Mouse (Mus musculus) hematopoietic stem cell, adult 5-6 weeks (primary cell): Measurements from ENCODE around the gene Fxr2. TPM values are rescaled to one million over a fixed set of nuclear protein-coding genes. Genes with fewer than 3 reads are reported as not detected.

Experiments used
- ATAC-seq, 2 experiments: fragments of 125-278 bp in 1 of 2; replicated peaks in 1 of 2; 2 replicates each; pipeline ENCODE4 v1.8.0; 2016 to 2017; ENCODE audit warnings: inconsistent platforms in 2 of 2, mild to moderate bottlenecking in 2 of 2, moderate number of reproducible peaks in 2 of 2, low read depth in 1 of 2, moderate TSS enrichment in 1 of 2; ENCODE audit not compliant: low FRiP score in 2 of 2, poor library complexity in 2 of 2, severe bottlenecking in 2 of 2, insufficient read depth in 1 of 2, low TSS enrichment in 1 of 2
- total RNA-seq: library from RNA; stranded (forward); fragments of 172-1452, 232-1000 nt; gene quantifications from 2 replicates; pipeline ENCODE4 v1.2.3, GENCODE M21; 2017

Gene Fxr2
- total RNA-seq, 1 experiment from 2014 or later, result 60.8 TPM

- peak; percentile 2 to 55; a peak in 2 of 4 replicates for ATAC-seq
Observed at GRCm38 (mm10) chr11:69665961-69666664, 33.3 kb downstream of the Fxr2 start, which contains the start of gene Cd68. Gene Cd68 (minus strand): TSS chr11:69666153.

GRCm38 (mm10) chr11:69666665-69667005 lies 33.8 kb downstream of the Fxr2 start:
- no peak for ATAC-seq

GRCm38 (mm10) chr11:69670786-69671725 lies 38.3 kb downstream of the Fxr2 start:
- ATAC-seq, result peak; percentile 54 to 65

- peak in 1 of 2 experiments; percentile 15; a peak in 2 of 4 replicates for ATAC-seq
Observed at GRCm38 (mm10) chr11:69671726-69672124, 38.9 kb downstream of the Fxr2 start.

- peak; percentile 89 to 90 for ATAC-seq
Observed at GRCm38 (mm10) chr11:69672211-69672706, 39.5 kb downstream of the Fxr2 start, which contains the start of gene Eif4a1. Gene Eif4a1 (minus strand): TSS chr11:69672423.

- ATAC-seq, result no peak
Observed at GRCm38 (mm10) chr11:69679144-69679543, 46.4 kb downstream of the Fxr2 start.

GRCm38 (mm10) chr11:69680136-69680855 lies 47.5 kb downstream of the Fxr2 start:
- ATAC-seq, result no peak

GRCm38 (mm10) chr11:69681314-69682208 lies 48.8 kb downstream of the Fxr2 start, which contains the start of gene Senp3:
Gene Senp3 (minus strand): TSS chr11:69682084.
- ATAC-seq, result peak; percentile 86 to 89

GRCm38 (mm10) chr11:69682209-69682839 lies 49.5 kb downstream of the Fxr2 start:
- no peak for ATAC-seq

- peak; percentile 38 to 47; a peak in 2 of 4 replicates for ATAC-seq
Observed at GRCm38 (mm10) chr11:69682840-69683533, 50.2 kb downstream of the Fxr2 start.

- no peak for ATAC-seq
Observed at GRCm38 (mm10) chr11:69683576-69683975, 50.8 kb downstream of the Fxr2 start.

GRCm38 (mm10) chr11:69684128-69684745 lies 51.4 kb downstream of the Fxr2 start:
- ATAC-seq, result no peak

GRCm38 (mm10) chr11:69684936-69685335 lies 52.1 kb downstream of the Fxr2 start:
- ATAC-seq, result no peak

GRCm38 (mm10) chr11:69685526-69686148 lies 52.8 kb downstream of the Fxr2 start, which contains the start of gene Tnfsf13:
Gene Tnfsf13 (minus strand): TSS chr11:69685784.
- peak; percentile 5 to 16; a peak in 1 of 4 replicates for ATAC-seq

GRCm38 (mm10) chr11:69686377-69686776 lies 53.6 kb downstream of the Fxr2 start:
- no peak for ATAC-seq
